Mouse (Mus musculus): ENCODE data around the gene Hypk. TPM values are rescaled to one million over a fixed set of nuclear protein-coding genes. Genes with fewer than 3 reads are reported as not detected.
"Not testable (repeated sequence)": the region's sequence is repeated elsewhere in the genome, so short reads cannot be mapped to it uniquely, and the experiment has no call there.

The Hypk gene
- polyA plus RNA-seq, 1 experiment from 2014 or later: 123 TPM

- not testable (repeated sequence) for H3K4me3 ChIP-seq (ENCODE audit: low read depth, low read length); H3K27me3 ChIP-seq (ENCODE audit: control insufficient read depth, insufficient read depth, low read length); H3K36me3 ChIP-seq (ENCODE audit: control insufficient read depth, insufficient read depth, low read length); H3K4me1 ChIP-seq (replicated peaks; ENCODE audit: control insufficient read depth, insufficient read depth, low read length); DNase-seq (ENCODE audit: low spot score); H3K9me3 ChIP-seq (ENCODE audit: control insufficient read depth, low read length); ATAC-seq (replicated peaks; ENCODE audit: low FRiP score); H3K4me2 ChIP-seq (ENCODE audit: low read depth, low read length, severe bottlenecking); H3K27ac ChIP-seq (ENCODE audit: low read depth, low read length); H3K9ac ChIP-seq (ENCODE audit: low read length)
- 97% methylated on average over 3 of the region's 3 CpGs for WGBS
These were observed 19.7 kb downstream of the Hypk start for GRCm38 (mm10) chr2:121472783-121473182.

GRCm38 (mm10) chr2:121473301-121474179, 20.4 kb downstream of the Hypk start, which contains the start of gene Mfap1b:
TSS of gene Mfap1b (minus strand) at chr2:121474067.
- H3K4me3 ChIP-seq (ENCODE audit: low read depth, low read length): peak within 1 kb of the TSS; percentile 58
- peak; percentile 95 for ATAC-seq (replicated peaks; ENCODE audit: low FRiP score)
- peak; percentile 83 for DNase-seq (ENCODE audit: low spot score)
- H3K9me3 ChIP-seq (ENCODE audit: control insufficient read depth, low read length); H3K36me3 ChIP-seq (ENCODE audit: control insufficient read depth, insufficient read depth, low read length); H3K4me1 ChIP-seq (replicated peaks; ENCODE audit: control insufficient read depth, insufficient read depth, low read length); H3K27me3 ChIP-seq (ENCODE audit: control insufficient read depth, insufficient read depth, low read length); H3K27ac ChIP-seq (ENCODE audit: low read depth, low read length): not testable (repeated sequence)
- peak within 1 kb of the TSS; percentile 60 for H3K4me2 ChIP-seq (ENCODE audit: low read depth, low read length, severe bottlenecking)
- WGBS: 7% methylated on average over 38 of the region's 41 CpGs
- H3K9ac ChIP-seq (ENCODE audit: low read length): peak within 1 kb of the TSS; percentile 52

DNA sequence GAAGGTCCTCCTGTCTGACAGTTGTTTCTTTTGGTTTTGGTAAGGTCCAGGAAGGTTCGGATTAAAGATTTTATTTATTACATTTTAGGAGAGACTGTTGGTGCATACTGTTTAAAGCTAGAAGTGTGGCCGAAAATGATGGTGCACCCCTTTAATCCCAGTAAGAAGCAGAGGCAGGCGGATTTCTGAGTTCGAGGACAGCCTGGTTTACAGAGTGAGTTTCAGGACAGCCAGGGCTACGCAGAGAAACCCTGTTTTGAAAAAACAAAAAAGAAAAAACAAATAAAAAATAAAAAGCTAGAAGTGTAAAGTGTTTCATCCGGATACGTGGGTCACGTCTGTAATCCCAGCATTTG, 21.1 kb downstream of the Hypk start:
- H3K4me3 ChIP-seq (ENCODE audit: low read depth, low read length): peak overlapping the region; percentile 58
- H3K27me3 ChIP-seq (ENCODE audit: control insufficient read depth, insufficient read depth, low read length): no peaks in the 10 kb centered on the region
- peak overlapping the region; percentile 52 for H3K9ac ChIP-seq (ENCODE audit: low read length)
- H3K27ac ChIP-seq (ENCODE audit: low read depth, low read length): no peak overlapping the region
- H3K36me3 ChIP-seq (ENCODE audit: control insufficient read depth, insufficient read depth, low read length): no peaks in the 10 kb centered on the region
- WGBS: 39% methylated on average over 8 of the region's 8 CpGs
- ATAC-seq (replicated peaks; ENCODE audit: low FRiP score) (no peak), DNase-seq (ENCODE audit: low spot score) (no peak)
- no peaks in the 10 kb centered on the region for H3K4me1 ChIP-seq (replicated peaks; ENCODE audit: control insufficient read depth, insufficient read depth, low read length)
- H3K9me3 ChIP-seq (ENCODE audit: control insufficient read depth, low read length): no peaks in the 10 kb centered on the region
- peak overlapping the region; percentile 60 for H3K4me2 ChIP-seq (ENCODE audit: low read depth, low read length, severe bottlenecking)

DNA sequence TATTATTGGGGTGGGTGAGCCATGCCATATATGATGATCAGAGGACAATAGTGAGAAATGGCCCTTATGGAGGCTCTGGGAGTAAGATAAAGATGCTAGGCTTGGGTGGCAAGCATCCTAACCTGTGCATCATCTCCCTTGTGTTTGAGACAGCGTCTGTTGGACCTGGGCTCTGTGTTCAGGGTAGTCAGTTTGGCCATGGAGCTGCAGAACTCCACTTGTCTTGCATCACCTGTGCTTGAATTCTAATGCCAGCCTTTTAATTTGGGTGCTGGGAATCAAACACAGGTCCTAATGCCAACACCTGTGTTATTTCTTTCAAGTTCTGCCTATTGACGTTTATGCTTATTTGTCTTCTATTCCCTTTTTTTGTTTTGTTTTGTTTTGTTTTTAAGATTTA, 22.2 kb downstream of the Hypk start:
- H3K4me1 ChIP-seq (replicated peaks; ENCODE audit: control insufficient read depth, insufficient read depth, low read length); H3K4me3 ChIP-seq (ENCODE audit: low read depth, low read length); H3K9ac ChIP-seq (ENCODE audit: low read length); H3K36me3 ChIP-seq (ENCODE audit: control insufficient read depth, insufficient read depth, low read length); H3K27me3 ChIP-seq (ENCODE audit: control insufficient read depth, insufficient read depth, low read length); H3K27ac ChIP-seq (ENCODE audit: low read depth, low read length); ATAC-seq (replicated peaks; ENCODE audit: low FRiP score); H3K9me3 ChIP-seq (ENCODE audit: control insufficient read depth, low read length); H3K4me2 ChIP-seq (ENCODE audit: low read depth, low read length, severe bottlenecking); DNase-seq (ENCODE audit: low spot score): not testable (repeated sequence)
- 100% methylated on average over 2 of the region's 2 CpGs for WGBS

GRCm38 (mm10) chr2:121477491-121478266, 24.6 kb downstream of the Hypk start:
- 87% methylated on average over 3 of the region's 3 CpGs for WGBS
- DNase-seq (ENCODE audit: low spot score): no peak

GRCm38 (mm10) chr2:121480498-121480897, 27.4 kb downstream of the Hypk start:
- Histone ChIP-seq H3K4me3 (ENCODE audit: low read depth, low read length) (no peak overlapping the region), H3K4me1 (replicated peaks; ENCODE audit: control insufficient read depth, insufficient read depth, low read length) (no peaks in the 10 kb centered on the region; the same call in 1 of the 2 replicates), H3K27me3 (ENCODE audit: control insufficient read depth, insufficient read depth, low read length) (no peaks in the 10 kb centered on the region), H3K9ac (ENCODE audit: low read length) (no peak overlapping the region), H3K9me3 (ENCODE audit: control insufficient read depth, low read length) (no peaks in the 10 kb centered on the region), H3K36me3 (ENCODE audit: control insufficient read depth, insufficient read depth, low read length) (no peaks in the 10 kb centered on the region), H3K4me2 (ENCODE audit: low read depth, low read length, severe bottlenecking) (no peak overlapping the region), H3K27ac (ENCODE audit: low read depth, low read length) (no peak overlapping the region)
- ATAC-seq (replicated peaks; ENCODE audit: low FRiP score): no peak
- 56% methylated on average over 3 of the region's 3 CpGs for WGBS
- no peak for DNase-seq (ENCODE audit: low spot score)

More at GRCm38 (mm10) chr2:121477491-121478266, 24.6 kb downstream of the Hypk start:
- ATAC-seq (replicated peaks; ENCODE audit: low FRiP score): no peak
- Histone ChIP-seq H3K36me3 (ENCODE audit: control insufficient read depth, insufficient read depth, low read length) (no peaks in the 10 kb centered on the region), H3K9ac (ENCODE audit: low read length) (no peak overlapping the region), H3K27me3 (ENCODE audit: control insufficient read depth, insufficient read depth, low read length) (no peaks in the 10 kb centered on the region), H3K9me3 (ENCODE audit: control insufficient read depth, low read length) (no peaks in the 10 kb centered on the region), H3K4me2 (ENCODE audit: low read depth, low read length, severe bottlenecking) (no peak overlapping the region), H3K4me3 (ENCODE audit: low read depth, low read length) (no peak overlapping the region), H3K27ac (ENCODE audit: low read depth, low read length) (no peak overlapping the region), H3K4me1 (replicated peaks; ENCODE audit: control insufficient read depth, insufficient read depth, low read length) (no peaks in the 10 kb centered on the region)

DNA sequence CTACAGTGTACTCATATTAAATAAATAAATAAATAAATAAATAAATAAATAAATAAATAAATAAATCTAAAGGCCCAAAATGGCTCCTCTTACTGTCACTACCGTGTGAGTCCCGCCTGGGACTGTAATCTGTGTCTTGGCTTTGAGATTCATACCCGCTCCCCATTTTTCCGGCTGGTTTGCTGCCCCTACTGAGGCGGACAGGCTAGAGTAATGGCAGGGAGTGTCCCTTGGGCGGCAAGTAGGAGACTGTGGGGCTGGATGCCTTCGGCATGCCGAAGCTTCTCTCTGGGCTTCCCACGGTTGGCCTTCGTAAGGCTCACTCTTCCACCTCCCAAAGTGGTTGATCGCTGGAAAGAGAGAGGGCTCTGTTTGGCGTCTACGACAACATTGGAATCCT, 27.8 kb downstream of the Hypk start:
- not testable (repeated sequence) for ATAC-seq (replicated peaks; ENCODE audit: low FRiP score); H3K36me3 ChIP-seq (ENCODE audit: control insufficient read depth, insufficient read depth, low read length); H3K27me3 ChIP-seq (ENCODE audit: control insufficient read depth, insufficient read depth, low read length); DNase-seq (ENCODE audit: low spot score); H3K9me3 ChIP-seq (ENCODE audit: control insufficient read depth, low read length); H3K4me2 ChIP-seq (ENCODE audit: low read depth, low read length, severe bottlenecking); H3K27ac ChIP-seq (ENCODE audit: low read depth, low read length); H3K4me1 ChIP-seq (replicated peaks; ENCODE audit: control insufficient read depth, insufficient read depth, low read length); H3K4me3 ChIP-seq (ENCODE audit: low read depth, low read length); H3K9ac ChIP-seq (ENCODE audit: low read length)
- 83% methylated on average over 13 of the region's 13 CpGs for WGBS

- no peaks in the 10 kb centered on the region; the same call in 1 of the 2 replicates for H3K4me1 ChIP-seq (replicated peaks; ENCODE audit: control insufficient read depth, insufficient read depth, low read length)
- no peaks in the 10 kb centered on the region for H3K27me3 ChIP-seq (ENCODE audit: control insufficient read depth, insufficient read depth, low read length)
- no peak for DNase-seq (ENCODE audit: low spot score)
- H3K36me3 ChIP-seq (ENCODE audit: control insufficient read depth, insufficient read depth, low read length): no peaks in the 10 kb centered on the region
- no peak overlapping the region for H3K4me3 ChIP-seq (ENCODE audit: low read depth, low read length)
- no peak for ATAC-seq (replicated peaks; ENCODE audit: low FRiP score)
- H3K4me2 ChIP-seq (ENCODE audit: low read depth, low read length, severe bottlenecking): no peak overlapping the region
- WGBS: 40% methylated on average over 8 of the region's 8 CpGs
- H3K27ac ChIP-seq (ENCODE audit: low read depth, low read length): no peak overlapping the region
- no peak overlapping the region for H3K9ac ChIP-seq (ENCODE audit: low read length)
- no peaks in the 10 kb centered on the region for H3K9me3 ChIP-seq (ENCODE audit: control insufficient read depth, low read length)
These were observed 30.5 kb downstream of the Hypk start for GRCm38 (mm10) chr2:121483576-121483975.
